Mouse (Mus musculus) heart, embryonic 14.5 days (tissue): Measurements from ENCODE around the gene Cc2d1a. TPM values are rescaled to one million over a fixed set of nuclear protein-coding genes. Genes with fewer than 3 reads are reported as not detected.

Source experiments
- ATAC-seq: fragments of 200-750 bp; cut with Nextera tagmentation; 2 replicates; pipeline ENCODE4 v1.8.0; 2017; ENCODE audit warnings: low read depth, moderate TSS enrichment; ENCODE audit not compliant: insufficient number of reproducible peaks, insufficient read depth, low FRiP score
- H3K27ac ChIP-seq, 2 experiments: fragments of 200-500 bp in 1 of 2; fragments of 300-500 bp in 1 of 2; sonication (generic) in 1 of 2; replicated peaks in 1 of 2; 2 replicates each; pipeline ENCODE4 v1.5.1; 2012 to 2014; ENCODE audit warnings: low read depth in 2 of 2, low read length in 2 of 2, control low read depth in 1 of 2, mild to moderate bottlenecking in 1 of 2, mixed read lengths in 1 of 2; ENCODE audit not compliant: control insufficient read depth in 1 of 2, insufficient read depth in 1 of 2
- H3K27me3 ChIP-seq: fragments of 300-500 bp; sonication (generic); 2 replicates; pipeline ENCODE4 v1.6.1; 2014; ENCODE audit warnings: mild to moderate bottlenecking, low read length, control low read depth; ENCODE audit not compliant: control insufficient read depth, insufficient read depth
- H3K36me3 ChIP-seq: fragments of 300-500 bp; sonication (generic); 2 replicates; pipeline ENCODE4 v1.6.1; 2014; ENCODE audit warnings: mild to moderate bottlenecking, control low read depth, low read length, mixed read lengths; ENCODE audit not compliant: control insufficient read depth, insufficient read depth
- H3K4me1 ChIP-seq, 2 experiments: fragments of 200-500 bp in 1 of 2; fragments of 300-500 bp in 1 of 2; sonication (generic) in 1 of 2; 2 replicates each; pipeline ENCODE4 v1.6.1; 2012 to 2014; ENCODE audit warnings: low read length in 2 of 2, control low read depth in 1 of 2, mixed read lengths in 1 of 2; ENCODE audit not compliant: control insufficient read depth in 2 of 2, insufficient read depth in 2 of 2
- H3K4me2 ChIP-seq: fragments of 300-500 bp; sonication (generic); 2 replicates; pipeline ENCODE4 v1.6.1; 2014; ENCODE audit warnings: mild to moderate bottlenecking, low read length
- H3K4me3 ChIP-seq, 2 experiments: fragments of 200-500 bp in 1 of 2; fragments of 300-500 bp in 1 of 2; sonication (generic) in 1 of 2; 2 replicates each; pipeline ENCODE4 v1.5.1; 2012 to 2014; ENCODE audit warnings: low read length in 2 of 2, mild to moderate bottlenecking in 2 of 2, control low read depth in 1 of 2, low read depth in 1 of 2, moderate library complexity in 1 of 2; ENCODE audit not compliant: control insufficient read depth in 1 of 2, insufficient read depth in 1 of 2
- H3K9ac ChIP-seq: fragments of 300-500 bp; sonication (generic); 2 replicates; pipeline ENCODE4 v1.6.1; 2014; ENCODE audit warnings: mild to moderate bottlenecking, low read length
- H3K9me3 ChIP-seq: fragments of 300-500 bp; sonication (generic); 2 replicates; pipeline ENCODE4 v1.6.1; 2016; ENCODE audit warnings: low read length, control low read depth; ENCODE audit not compliant: control insufficient read depth
- WGBS: fragments of 180-500 bp; shearing (Covaris S2); extraction: QIAGEN DNeasy Blood & Tissue Kit; methylation state at CpG from one replicate; pipeline ENCODE4 v1.1.7; 2014; 5-methylcytosine and 5-hydroxymethylcytosine counted together
- polyA plus RNA-seq: library from polyadenylated mRNA; unstranded; fragments of >200 nt; fragmentation: Nextera tagmentation; extraction: Ambion mirVana; gene quantifications from 2 replicates; pipeline ENCODE4 v1.2.1, GENCODE M21; 2014

The Cc2d1a gene
- polyA plus RNA-seq, 1 experiment from 2014 or later, result 11.8 TPM

DNA sequence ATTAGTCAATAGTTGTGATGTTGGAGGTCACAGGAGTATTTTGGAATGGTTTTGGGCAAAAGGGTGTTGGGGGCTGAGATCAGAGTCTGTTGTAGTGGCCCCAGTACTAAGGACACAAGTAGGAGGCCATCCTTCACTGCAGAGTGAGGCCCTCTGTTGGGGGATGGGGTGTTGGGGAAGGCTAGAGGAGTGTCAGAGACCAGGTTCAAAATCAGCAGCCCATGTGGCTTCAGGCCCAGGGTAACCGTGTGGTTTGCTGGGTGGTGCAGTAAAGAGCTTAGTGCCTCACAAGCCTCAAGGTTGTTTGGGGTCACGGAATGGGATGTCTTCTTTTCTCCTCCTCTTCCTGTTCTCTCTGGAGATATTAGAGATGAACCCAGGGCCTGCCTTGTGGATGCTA, 21.0 kb downstream of the Cc2d1a start:
- no peak overlapping the region for H3K4me2 ChIP-seq
- H3K27ac ChIP-seq, result no peak overlapping the region
- no peak for ATAC-seq
- WGBS, result 60% methylated on average over 2 of the region's 2 CpGs
- no peaks in the 10 kb centered on the region for H3K9me3 ChIP-seq
- H3K4me3 ChIP-seq, result no peak overlapping the region
- H3K36me3 ChIP-seq, result no peaks in the 10 kb centered on the region
- peaks cover 8% of the 10 kb centered on the region; the same call in 1 of the 2 replicates for H3K27me3 ChIP-seq
- no peak overlapping the region for H3K9ac ChIP-seq
- no peaks in the 10 kb centered on the region for H3K4me1 ChIP-seq

DNA sequence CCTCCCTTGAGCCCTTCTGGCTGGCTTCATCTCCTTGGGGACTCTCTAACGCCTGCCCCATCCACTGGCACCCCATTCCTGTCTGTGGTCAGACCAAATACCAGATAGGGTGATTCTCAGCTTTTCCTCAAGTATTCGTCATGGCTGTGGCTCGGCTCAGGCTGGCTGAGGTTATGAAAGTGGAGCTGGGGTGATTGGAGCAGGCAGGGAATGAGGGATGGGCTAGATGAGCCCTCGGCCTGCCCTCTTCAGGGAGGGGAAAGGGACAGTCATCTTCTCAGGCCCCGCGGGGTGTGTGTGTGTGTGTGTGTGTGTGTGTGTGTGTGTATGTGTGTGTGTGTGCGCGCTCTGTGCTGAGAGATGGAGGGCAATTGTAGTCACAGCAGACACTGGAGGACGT, 22.1 kb downstream of the Cc2d1a start, which contains the start of gene Podnl1:
Gene Podnl1, plus strand, starts transcription at position 334 of the 400 bp plus-strand sequence.
- H3K9me3 ChIP-seq, result no peaks in the 10 kb centered on the region
- H3K4me3 ChIP-seq, result no peak within 1 kb of the TSS
- 52% methylated on average over 9 of the region's 9 CpGs for WGBS
- no peak within 1 kb of the TSS for H3K27ac ChIP-seq
- no peak for ATAC-seq
- peaks cover 6% of the 10 kb centered on the region; the same call in 1 of the 2 replicates for H3K27me3 ChIP-seq
- no peaks in the 10 kb centered on the region for H3K4me1 ChIP-seq
- H3K4me2 ChIP-seq, result no peak within 1 kb of the TSS
- H3K9ac ChIP-seq, result no peak within 1 kb of the TSS
- no peaks in the 10 kb centered on the region for H3K36me3 ChIP-seq

DNA sequence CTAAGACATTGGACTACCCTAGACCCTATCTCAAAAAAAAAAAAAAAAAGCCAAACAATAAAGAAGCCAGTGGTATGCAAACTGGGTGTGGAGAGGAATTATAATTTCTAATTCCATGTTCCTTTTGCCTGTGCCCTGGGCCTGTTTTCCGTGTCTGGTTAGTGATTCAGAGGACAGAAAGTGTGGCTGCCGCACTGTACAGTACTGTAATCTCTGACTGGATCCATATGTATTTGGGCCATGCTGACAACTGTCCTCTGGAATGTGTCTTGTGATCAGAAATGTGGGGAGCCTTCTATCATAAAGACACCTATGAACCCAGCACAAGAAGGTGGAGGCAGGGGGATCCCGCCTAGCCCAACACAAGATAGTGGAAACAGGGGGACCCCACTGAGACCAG, 25.6 kb downstream of the Cc2d1a start:
- 73% methylated on average over 3 of the region's 3 CpGs for WGBS
- Histone ChIP-seq H3K4me1 (no peaks in the 10 kb centered on the region), H3K4me2 (no peak overlapping the region), H3K27me3 (no peaks in the 10 kb centered on the region), H3K9me3 (no peaks in the 10 kb centered on the region), H3K9ac (no peak overlapping the region), H3K36me3 (no peaks in the 10 kb centered on the region), H3K4me3 (no peak overlapping the region), H3K27ac (no peak overlapping the region)
- no peak for ATAC-seq

DNA sequence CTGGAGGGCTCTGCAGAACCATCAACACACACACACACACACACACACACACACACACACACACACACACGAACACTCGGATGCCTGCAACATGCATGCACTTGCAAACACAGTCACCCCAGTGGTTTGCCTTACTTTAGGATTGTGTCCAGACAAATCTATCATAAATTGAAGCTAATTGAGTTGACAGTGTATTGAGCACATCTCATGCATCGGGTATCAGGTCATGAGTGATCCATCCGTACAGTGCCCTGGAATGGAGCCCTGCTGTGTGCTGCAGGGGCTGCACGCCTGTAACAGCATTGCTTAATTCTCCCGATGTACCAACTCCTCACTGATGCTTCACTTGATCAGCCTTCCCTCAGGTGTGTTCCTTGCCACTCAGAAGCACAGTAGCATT, 32.1 kb downstream of the Cc2d1a start:
- Histone ChIP-seq H3K4me3 (no peak overlapping the region), H3K27ac (no peak overlapping the region), H3K4me1 (no peaks in the 10 kb centered on the region), H3K36me3 (no peaks in the 10 kb centered on the region), H3K9me3 (no peaks in the 10 kb centered on the region), H3K27me3 (no peaks in the 10 kb centered on the region), H3K4me2 (no peak overlapping the region), H3K9ac (no peak overlapping the region)
- no peak for ATAC-seq
- 84% methylated on average over 6 of the region's 6 CpGs for WGBS

DNA sequence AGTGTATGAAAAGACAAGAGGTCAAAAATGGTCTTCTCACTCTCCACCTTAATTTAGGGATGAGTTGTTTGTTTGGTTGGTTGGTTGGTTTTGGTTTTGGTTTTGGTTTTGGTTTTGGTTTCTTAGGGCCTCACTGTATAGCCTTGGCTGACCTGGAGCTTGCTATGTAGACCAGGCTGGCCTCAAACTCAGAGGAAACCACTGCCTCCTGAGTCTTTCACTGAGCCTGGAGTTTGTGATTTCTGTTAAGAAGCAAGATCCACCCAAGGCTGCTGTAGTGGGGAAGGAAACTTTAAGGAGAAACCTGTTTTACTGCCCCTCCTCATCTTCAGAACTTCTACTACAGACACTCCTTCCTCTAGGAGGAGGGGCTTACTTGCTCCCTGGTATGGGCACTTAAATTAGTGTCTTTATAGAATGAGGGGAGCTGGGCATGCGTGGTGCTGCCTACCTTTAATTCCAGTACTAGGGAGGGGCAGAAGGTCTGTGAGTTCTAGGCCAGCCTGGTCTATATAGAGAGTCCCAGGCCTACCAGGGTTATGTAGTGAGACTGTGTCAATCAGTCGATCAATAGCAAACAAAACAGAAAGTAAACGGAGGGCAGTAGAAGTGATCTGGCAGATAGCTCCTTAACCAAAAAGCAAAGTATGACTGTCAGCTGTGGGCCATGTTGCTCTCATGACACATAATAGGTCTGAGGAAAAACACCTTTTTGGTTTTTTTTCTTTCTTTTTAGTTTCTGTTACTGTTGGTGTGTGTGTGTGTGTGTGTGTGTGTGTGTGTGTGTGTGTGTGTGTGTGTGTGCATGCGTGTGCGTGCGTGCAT, 41.3 kb downstream of the Cc2d1a start:
- peaks cover 10% of the 10 kb centered on the region for H3K36me3 ChIP-seq
- no peaks in the 10 kb centered on the region for H3K9me3 ChIP-seq
- H3K27ac ChIP-seq, result no peak overlapping the region
- no peak for ATAC-seq
- WGBS, result 78% methylated on average over 3 of the region's 6 CpGs
- no peak overlapping the region for H3K4me3 ChIP-seq
- H3K27me3 ChIP-seq, result no peaks in the 10 kb centered on the region
- no peak overlapping the region for H3K4me2 ChIP-seq
- peaks cover 8 to 18% of the 10 kb centered on the region in 2 experiments for H3K4me1 ChIP-seq
- H3K9ac ChIP-seq, result no peak overlapping the region

DNA sequence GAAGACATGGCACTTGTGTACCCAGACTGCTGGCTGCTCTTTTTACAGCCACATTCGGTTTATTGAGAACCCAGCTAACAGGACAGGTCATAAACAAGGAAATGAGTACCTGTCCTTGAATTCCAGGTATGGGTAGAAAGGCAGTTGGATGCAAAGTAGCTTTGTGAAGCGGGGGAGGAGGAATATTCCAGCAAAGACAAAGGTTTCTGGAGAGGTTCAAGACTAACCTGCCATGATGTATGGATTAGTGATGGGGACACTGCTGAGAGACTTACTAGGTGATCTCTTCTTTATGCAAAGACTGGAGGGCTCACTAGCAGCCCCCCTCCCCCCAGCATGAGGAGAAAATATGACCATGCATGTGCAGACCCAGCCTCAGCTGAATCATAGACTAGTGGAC, 42.1 kb downstream of the Cc2d1a start:
- Histone ChIP-seq H3K4me3 (no peak overlapping the region), H3K27ac (no peak overlapping the region), H3K9ac (no peak overlapping the region), H3K9me3 (no peaks in the 10 kb centered on the region), H3K4me1 (peaks cover 8 to 18% of the 10 kb centered on the region in 2 experiments), H3K27me3 (no peaks in the 10 kb centered on the region), H3K36me3 (peaks cover 15% of the 10 kb centered on the region), H3K4me2 (no peak overlapping the region)
- WGBS, result 83% methylated on average over 2 of the region's 2 CpGs
- no peak for ATAC-seq

DNA sequence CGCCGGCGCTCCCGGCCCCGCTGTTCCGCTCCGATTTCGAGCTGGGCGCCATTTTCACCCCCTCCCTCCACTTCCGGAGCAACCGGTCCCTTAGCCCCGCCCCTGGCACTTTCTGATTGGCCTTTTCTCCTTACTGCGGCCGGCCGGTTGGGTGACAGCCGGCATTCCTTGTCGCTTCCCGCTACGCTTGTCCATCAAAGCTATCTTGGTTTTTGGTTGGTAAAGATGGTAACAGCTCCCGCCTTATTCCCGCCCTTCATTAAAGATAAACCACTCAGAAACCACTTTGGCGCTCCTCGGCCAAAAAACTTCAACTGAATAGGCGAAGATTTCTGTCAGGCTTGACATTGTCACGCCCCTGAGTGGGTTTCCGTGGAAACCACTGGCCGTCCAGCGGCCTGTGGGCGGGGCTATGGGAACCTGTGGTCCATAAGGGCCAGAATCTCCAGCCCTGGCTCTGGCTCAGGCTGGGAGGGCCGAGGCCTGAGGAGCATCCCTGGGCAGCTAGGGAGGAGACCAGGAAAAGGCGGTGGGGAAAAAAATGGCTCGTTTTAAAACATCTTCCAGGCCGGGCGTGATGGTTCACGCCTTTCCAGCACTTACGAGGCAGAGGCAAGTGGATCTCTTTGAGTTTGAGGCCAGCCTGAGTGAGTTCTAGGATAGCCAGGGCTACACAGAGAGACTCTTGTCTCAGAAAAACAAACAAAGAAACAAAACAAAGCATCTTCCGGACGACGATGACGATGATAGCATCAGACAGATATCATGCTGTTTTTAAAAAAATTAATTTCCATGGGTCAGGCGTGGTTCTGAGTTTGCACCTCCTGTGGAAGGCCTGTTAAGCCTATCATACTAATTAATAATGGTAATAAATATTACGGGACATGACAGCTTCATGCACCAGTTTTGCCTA, 42.8 kb downstream of the Cc2d1a start, which contains the start of gene Dcaf15:
Gene Dcaf15, minus strand, starts transcription at position 72 of the 913 bp plus-strand sequence.
- 8% methylated on average over 41 of the region's 42 CpGs for WGBS
- H3K4me1 ChIP-seq, result peaks cover 8 to 18% of the 10 kb centered on the region in 2 experiments

More for the DNA sequence above, 42.8 kb downstream of the Cc2d1a start, which contains the start of gene Dcaf15:
- Histone ChIP-seq H3K4me3 (peak within 1 kb of the TSS; percentile 52 to 73), H3K4me2 (peak within 1 kb of the TSS; percentile 81), H3K27ac (peak within 1 kb of the TSS; percentile 23 to 83; a peak in 3 of 4 replicates), H3K27me3 (no peaks in the 10 kb centered on the region), H3K36me3 (peaks cover 22% of the 10 kb centered on the region), H3K9ac (peak within 1 kb of the TSS; percentile 83), H3K9me3 (no peaks in the 10 kb centered on the region)
- ATAC-seq, result peak; percentile 96
